Mouse (Mus musculus) stomach, embryonic 16.5 days (tissue): ENCODE measurements at regions not wholly inside any gene's neighbourhood (a gene's known extent, or its start where the extent isn't known, plus 50 kb on each side); places are given as distances from the start of the nearest gene placed in this dataset.

Experiments
- ATAC-seq: fragments of 200-750 bp; cut with Nextera tagmentation; 2 replicates; pipeline ENCODE4 v1.8.0; 2017; ENCODE audit warnings: moderate number of reproducible peaks, moderate TSS enrichment; ENCODE audit not compliant: insufficient read depth, low FRiP score
- H3K27ac ChIP-seq: fragments of 300-500 bp; sonication (generic); 2 replicates; pipeline ENCODE4 v1.5.1; 2014; ENCODE audit warnings: low read length
- H3K27me3 ChIP-seq: fragments of 300-500 bp; sonication (generic); 2 replicates; pipeline ENCODE4 v1.6.1; 2014; ENCODE audit warnings: low read length, control low read depth, mixed read lengths; ENCODE audit not compliant: control insufficient read depth, insufficient read depth
- H3K36me3 ChIP-seq: fragments of 300-500 bp; sonication (generic); 2 replicates; pipeline ENCODE4 v1.6.1; 2014; ENCODE audit warnings: low read length; ENCODE audit not compliant: control insufficient read depth, insufficient read depth
- H3K4me1 ChIP-seq: fragments of 300-500 bp; sonication (generic); 2 replicates; pipeline ENCODE4 v1.6.1; 2014; ENCODE audit warnings: low read length, control low read depth, mixed read lengths; ENCODE audit not compliant: control insufficient read depth, insufficient read depth
- H3K4me2 ChIP-seq: fragments of 300-500 bp; sonication (generic); 2 replicates; pipeline ENCODE4 v1.6.1; 2014; ENCODE audit warnings: low read depth, low read length, mixed read lengths
- H3K4me3 ChIP-seq: fragments of 300-500 bp; sonication (generic); replicated peaks from 2 replicates; pipeline ENCODE4 v1.5.1; 2014; ENCODE audit warnings: mild to moderate bottlenecking, low read length
- H3K9ac ChIP-seq: fragments of 300-500 bp; sonication (generic); 2 replicates; pipeline ENCODE4 v1.6.1; 2014; ENCODE audit warnings: low read length
- H3K9me3 ChIP-seq: fragments of 300-500 bp; sonication (generic); replicated peaks from 2 replicates; pipeline ENCODE4 v1.6.1; 2016; ENCODE audit warnings: low read length, control low read depth; ENCODE audit not compliant: control insufficient read depth
- WGBS: fragments of 180-500 bp; shearing (Covaris S2); extraction: QIAGEN DNeasy Blood & Tissue Kit; methylation state at CpG from one replicate; pipeline ENCODE4 v1.1.7; 2014; 5-methylcytosine and 5-hydroxymethylcytosine counted together

DNA sequence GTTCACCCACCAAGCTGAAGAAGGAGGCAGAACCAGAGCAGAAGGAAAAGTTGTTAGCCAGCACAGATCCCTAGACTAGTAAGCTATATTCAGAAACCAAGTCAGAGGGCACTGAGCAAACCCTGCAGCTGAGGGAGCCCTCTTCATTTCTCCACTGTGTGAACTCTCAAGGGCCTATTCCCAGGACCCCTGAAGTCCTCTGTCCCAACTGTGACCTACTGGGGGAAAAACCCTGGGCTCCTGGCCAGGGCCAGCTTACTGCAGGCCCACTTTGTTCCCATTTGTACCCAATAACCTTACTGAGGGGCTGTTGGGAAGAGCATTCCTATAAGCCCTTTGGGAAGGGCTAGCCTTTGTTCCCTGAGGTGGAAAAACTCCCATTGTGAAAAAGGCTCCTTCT lies 174.7 kb upstream of the Camk1g start:
- Histone ChIP-seq H3K9me3 (no peaks in the 10 kb centered on the region), H3K9ac (no peak overlapping the region), H3K36me3 (no peaks in the 10 kb centered on the region), H3K4me2 (no peak overlapping the region), H3K27ac (no peak overlapping the region), H3K27me3 (no peaks in the 10 kb centered on the region), H3K4me1 (peaks cover 4% of the 10 kb centered on the region; the same call in 1 of the 2 replicates), H3K4me3 (no peak overlapping the region)
- ATAC-seq = no peak

DNA sequence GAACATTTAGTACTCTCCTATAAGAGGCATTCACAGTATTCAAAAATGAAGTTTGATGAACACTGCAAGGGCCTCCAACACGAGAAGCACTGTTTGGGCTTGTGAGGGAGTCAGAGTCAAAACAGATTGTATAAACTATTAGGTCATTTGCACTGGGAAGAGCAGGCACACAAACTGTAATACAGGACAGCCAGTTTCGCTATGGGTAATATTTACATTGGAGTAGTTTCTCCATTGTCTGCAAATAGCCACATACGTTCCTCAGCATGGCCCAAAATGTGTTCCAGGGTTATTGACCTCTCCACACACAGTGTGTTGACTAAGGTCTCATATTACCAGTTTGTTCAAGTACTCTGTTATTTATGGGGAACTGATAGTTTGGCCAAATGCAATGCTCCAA lies 173.7 kb upstream of the Camk1g start:
- ATAC-seq = no peak

DNA sequence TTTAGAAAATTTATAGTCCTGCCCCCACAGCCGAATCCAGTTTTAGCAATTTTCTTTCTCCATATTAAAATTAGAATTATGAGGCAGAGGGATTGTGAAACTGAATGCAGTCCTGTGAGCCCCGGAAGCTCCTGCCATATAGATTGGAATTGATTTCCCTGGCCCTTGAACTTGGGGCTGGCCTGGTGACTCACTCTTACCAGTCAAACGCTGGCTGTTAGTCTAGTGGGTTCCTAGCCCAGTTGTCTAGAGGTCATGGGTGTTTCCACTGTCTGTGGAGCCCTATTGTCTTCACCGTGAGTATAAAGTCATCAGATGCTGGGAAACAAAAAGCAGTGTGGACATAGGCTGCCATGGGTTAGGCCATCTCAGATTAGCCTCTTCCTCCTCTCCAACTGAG lies 173.2 kb upstream of the Camk1g start:
- no peaks in the 10 kb centered on the region for H3K36me3 ChIP-seq
- WGBS = 56% methylated on average over 4 of the region's 4 CpGs
- H3K4me2 ChIP-seq = no peak overlapping the region
- H3K27ac ChIP-seq = no peak overlapping the region
- no peaks in the 10 kb centered on the region for H3K9me3 ChIP-seq
- no peak overlapping the region for H3K4me3 ChIP-seq
- H3K4me1 ChIP-seq = peaks cover 4% of the 10 kb centered on the region; the same call in 1 of the 2 replicates
- no peak overlapping the region for H3K9ac ChIP-seq
- H3K27me3 ChIP-seq = no peaks in the 10 kb centered on the region
- no peak for ATAC-seq

More for the DNA sequence above, 173.7 kb upstream of the Camk1g start:
- no peak overlapping the region for H3K4me2 ChIP-seq
- no peaks in the 10 kb centered on the region for H3K27me3 ChIP-seq
- H3K27ac ChIP-seq = no peak overlapping the region
- 27% methylated on average over 3 of the region's 3 CpGs for WGBS
- H3K9me3 ChIP-seq = no peaks in the 10 kb centered on the region
- no peak overlapping the region for H3K4me3 ChIP-seq
- H3K9ac ChIP-seq = no peak overlapping the region
- no peaks in the 10 kb centered on the region for H3K36me3 ChIP-seq
- peaks cover 4% of the 10 kb centered on the region; the same call in 1 of the 2 replicates for H3K4me1 ChIP-seq

DNA sequence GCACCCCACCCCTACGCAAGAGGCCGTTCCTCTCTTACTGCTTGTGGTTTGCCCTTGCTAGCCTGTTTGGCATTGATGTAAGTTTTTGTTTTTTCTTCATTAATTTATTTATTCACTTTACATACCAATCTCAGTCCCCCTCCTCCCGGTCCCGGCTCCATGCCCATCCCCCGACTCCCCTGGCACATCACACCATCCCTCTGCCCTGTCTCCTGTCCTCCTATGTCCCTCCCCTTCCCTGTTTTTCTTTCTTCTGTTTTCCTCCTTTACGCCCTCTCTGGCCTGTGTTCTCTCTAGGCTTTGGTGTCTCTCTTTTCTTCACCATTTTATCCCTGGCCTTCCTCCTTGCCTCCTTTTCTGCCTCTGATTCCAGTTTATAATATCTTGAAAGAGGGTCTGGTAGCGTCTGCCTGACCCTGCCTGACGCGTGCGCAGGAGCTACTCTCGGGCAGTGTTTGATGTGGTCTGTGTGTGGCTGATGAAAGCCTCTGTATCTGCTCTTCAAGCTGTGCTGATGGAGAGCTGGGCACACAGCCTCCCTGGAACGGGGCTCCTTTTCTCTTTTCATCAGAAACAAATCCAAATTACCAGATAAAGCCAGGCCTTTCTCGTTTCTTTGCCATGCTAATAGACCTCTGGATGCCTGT lies 172.0 kb upstream of the Camk1g start:
- no peak overlapping the region for H3K4me3 ChIP-seq
- no peaks in the 10 kb centered on the region for H3K9me3 ChIP-seq
- no peak overlapping the region for H3K27ac ChIP-seq
- H3K9ac ChIP-seq = no peak overlapping the region
- H3K4me1 ChIP-seq = peaks cover 4% of the 10 kb centered on the region; the same call in 1 of the 2 replicates
- 41% methylated on average over 13 of the region's 13 CpGs for WGBS
- H3K36me3 ChIP-seq = no peaks in the 10 kb centered on the region
- H3K27me3 ChIP-seq = no peaks in the 10 kb centered on the region
- no peak overlapping the region for H3K4me2 ChIP-seq
- no peak for ATAC-seq

DNA sequence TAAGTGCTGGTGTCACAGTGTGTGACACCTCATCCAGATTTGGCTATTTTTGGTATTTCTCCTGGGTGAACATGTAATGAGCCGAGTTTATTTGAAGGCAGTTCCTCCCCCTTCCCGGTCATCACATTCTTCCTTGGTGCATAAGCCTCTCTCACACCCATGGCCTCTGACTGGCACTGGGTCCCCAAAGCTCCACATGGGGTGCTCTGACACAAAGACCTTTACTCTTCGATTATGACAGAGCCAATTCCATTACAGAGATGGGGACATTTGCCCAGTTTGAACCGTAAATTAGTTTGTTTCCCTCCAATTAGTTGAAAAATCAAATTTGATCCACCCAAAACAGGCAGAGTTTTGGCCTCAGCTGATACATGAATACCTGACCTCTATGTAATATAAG lies 171.2 kb upstream of the Camk1g start:
- Histone ChIP-seq H3K4me2 (no peak overlapping the region), H3K9me3 (no peaks in the 10 kb centered on the region), H3K9ac (no peak overlapping the region), H3K36me3 (no peaks in the 10 kb centered on the region), H3K4me3 (no peak overlapping the region), H3K4me1 (peaks cover 4% of the 10 kb centered on the region; the same call in 1 of the 2 replicates), H3K27me3 (no peaks in the 10 kb centered on the region), H3K27ac (no peak overlapping the region)
- ATAC-seq = no peak
- 81% methylated on average over 4 of the region's 4 CpGs for WGBS

DNA sequence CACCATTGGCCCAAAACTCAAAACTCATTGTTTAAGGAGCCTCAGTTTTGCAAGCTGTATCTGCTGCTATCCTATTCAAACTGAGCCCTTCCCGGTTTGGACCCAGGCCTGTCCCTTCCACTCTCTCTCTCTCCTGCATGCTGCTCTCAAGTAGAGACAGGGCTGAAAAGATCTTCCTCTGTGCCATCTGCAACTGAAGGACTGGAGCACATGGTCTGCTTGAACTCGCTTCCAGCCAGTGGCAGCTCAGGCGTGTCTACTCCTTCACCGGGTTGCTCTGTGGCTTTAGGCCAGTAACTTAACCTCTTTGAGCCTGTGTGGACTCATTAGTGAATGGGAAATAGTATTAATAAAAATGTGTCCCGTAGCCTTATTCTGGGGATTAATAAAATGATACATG lies 170.4 kb upstream of the Camk1g start:
- 73% methylated on average over 5 of the region's 5 CpGs for WGBS
- Histone ChIP-seq H3K36me3 (no peaks in the 10 kb centered on the region), H3K9ac (no peak overlapping the region), H3K27ac (no peak overlapping the region), H3K4me3 (no peak overlapping the region), H3K4me2 (no peak overlapping the region), H3K9me3 (no peaks in the 10 kb centered on the region), H3K27me3 (no peaks in the 10 kb centered on the region), H3K4me1 (peaks cover 4% of the 10 kb centered on the region; the same call in 1 of the 2 replicates)
- ATAC-seq = no peak

DNA sequence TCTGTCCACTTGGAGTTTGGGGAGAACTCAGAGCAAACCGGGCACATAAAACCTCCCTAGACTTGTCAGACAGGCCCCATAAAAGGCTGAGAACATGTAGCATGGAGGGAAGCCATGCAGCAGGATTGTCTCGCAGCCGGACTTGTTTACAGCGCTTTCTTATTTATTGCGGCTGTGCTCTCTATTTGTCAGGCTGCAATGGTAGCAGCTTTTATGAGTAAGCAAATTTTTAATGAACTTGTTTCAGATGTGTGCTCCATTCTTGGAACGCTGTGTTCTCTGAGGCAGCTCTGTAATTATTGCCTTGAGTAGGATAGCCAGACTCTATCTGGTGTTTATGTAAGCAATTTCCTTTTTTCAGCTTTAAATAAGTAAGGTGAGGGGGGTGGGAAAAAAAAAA lies 169.2 kb upstream of the Camk1g start:
- peak overlapping the region; percentile 0; the same call in 1 of the 2 replicates for H3K27ac ChIP-seq
- no peaks in the 10 kb centered on the region for H3K27me3 ChIP-seq
- peaks cover 4% of the 10 kb centered on the region; the same call in 1 of the 2 replicates for H3K4me1 ChIP-seq
- no peak overlapping the region for H3K9ac ChIP-seq
- no peak overlapping the region for H3K4me3 ChIP-seq
- H3K36me3 ChIP-seq = no peaks in the 10 kb centered on the region
- H3K4me2 ChIP-seq = no peak overlapping the region
- no peak for ATAC-seq
- no peaks in the 10 kb centered on the region for H3K9me3 ChIP-seq
- WGBS = 71% methylated on average over 6 of the region's 6 CpGs

- H3K4me3 ChIP-seq = no peak overlapping the region
- H3K4me1 ChIP-seq = no peaks in the 10 kb centered on the region
- no peak overlapping the region for H3K9ac ChIP-seq
- H3K27ac ChIP-seq = no peak overlapping the region
- 62% methylated on average over 2 of the region's 2 CpGs for WGBS
- no peak overlapping the region for H3K4me2 ChIP-seq
- no peak for ATAC-seq
- H3K27me3 ChIP-seq = no peaks in the 10 kb centered on the region
- H3K36me3 ChIP-seq = no peaks in the 10 kb centered on the region
- H3K9me3 ChIP-seq = no peaks in the 10 kb centered on the region
These were observed 168.3 kb upstream of the Camk1g start for GRCm38 (mm10) chr1:193538425-193538824.

DNA sequence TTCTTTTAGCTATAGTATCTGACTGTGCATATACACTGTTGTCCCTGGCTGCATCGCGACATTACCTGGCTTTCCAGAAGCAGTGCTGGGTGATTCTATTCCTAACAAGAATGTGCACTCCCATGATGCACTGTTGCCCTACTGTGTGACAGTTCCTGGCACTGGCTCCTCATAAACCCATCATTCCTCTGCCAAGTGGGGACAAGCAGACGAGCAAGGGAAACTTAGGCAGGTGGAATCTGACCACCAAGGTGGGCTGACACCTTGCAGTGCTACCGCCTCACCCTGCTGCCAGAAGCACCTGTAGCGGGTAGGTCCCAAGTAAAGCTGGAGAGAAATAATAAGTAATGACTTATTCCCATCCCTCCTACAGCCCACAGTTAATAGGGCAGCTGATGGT lies 167.5 kb upstream of the Camk1g start:
- no peak for ATAC-seq
- WGBS = 84% methylated on average over 5 of the region's 5 CpGs
- no peak overlapping the region for H3K27ac ChIP-seq
- H3K4me3 ChIP-seq = no peak overlapping the region
- H3K4me1 ChIP-seq = no peaks in the 10 kb centered on the region
- no peaks in the 10 kb centered on the region for H3K36me3 ChIP-seq
- H3K9ac ChIP-seq = no peak overlapping the region
- no peaks in the 10 kb centered on the region for H3K9me3 ChIP-seq
- H3K27me3 ChIP-seq = no peaks in the 10 kb centered on the region
- H3K4me2 ChIP-seq = no peak overlapping the region
